Mouse (Mus musculus) right cerebral cortex, postnatal 4 days (tissue): ENCODE results near the gene Aoc1.
A peak's percentile ranks its signal among the peaks of the same experiment; 100 is the strongest.

Experiments used
- DNase-seq: peaks from one replicate; pipeline ENCODE4 v3.0.0-alpha.2; 2022

Gene Aoc1

DNA sequence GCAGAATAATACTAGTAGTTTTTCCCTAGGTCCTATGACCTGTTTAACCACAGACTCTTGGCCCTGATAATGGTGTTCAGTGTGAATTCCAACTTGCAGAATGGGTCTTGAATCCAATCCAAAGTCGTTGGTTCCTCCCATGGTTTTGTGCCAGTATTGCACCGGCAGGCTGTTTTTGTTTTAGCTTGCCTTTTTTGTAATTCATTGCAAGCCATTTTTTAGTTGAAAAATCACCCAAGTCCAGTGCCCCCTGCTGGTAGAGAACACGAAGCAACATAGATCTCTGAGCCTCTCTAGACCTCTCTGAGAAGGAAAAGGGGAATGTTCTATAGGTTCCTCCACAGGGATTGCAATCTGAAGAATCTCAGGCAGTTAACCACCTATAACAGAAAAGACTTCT lies 39.3 kb downstream of the Aoc1 start:
- DNase-seq, result no peak

- no peak for DNase-seq
These were observed 40.9 kb downstream of the Aoc1 start for GRCm38 (mm10) chr6:48913587-48913986.

- DNase-seq, result no peak
These were observed 56.9 kb downstream of the Aoc1 start, which contains the start of gene 1600015I10Rik for GRCm38 (mm10) chr6:48929595-48929994. TSS of gene 1600015I10Rik (plus strand) at chr6:48929895.

- DNase-seq, result no peak
These were observed 76.9 kb downstream of the Aoc1 start for GRCm38 (mm10) chr6:48949596-48949995.

DNA sequence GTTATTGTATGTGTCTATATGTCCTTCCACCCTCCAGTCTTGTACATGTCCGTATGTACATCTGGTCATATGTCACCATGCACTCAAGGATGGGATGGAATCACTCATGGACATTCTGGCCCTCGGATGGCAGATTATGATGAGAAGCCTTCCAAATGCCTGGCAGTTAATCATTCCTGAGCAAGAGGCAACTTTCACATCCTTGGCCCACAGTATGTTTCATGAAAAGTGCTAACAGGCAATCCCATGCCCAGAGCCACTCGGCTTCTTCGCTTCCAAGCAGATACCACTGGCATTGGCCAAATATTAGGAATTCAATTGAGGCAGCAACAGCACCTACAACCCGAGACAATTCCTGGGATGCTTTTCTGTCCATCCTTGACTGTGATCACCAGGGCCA lies 78.0 kb downstream of the Aoc1 start:
- no peak for DNase-seq

- DNase-seq, result no peak
These were observed 78.9 kb downstream of the Aoc1 start for GRCm38 (mm10) chr6:48951630-48952029.

- no peak for DNase-seq
These were observed 80.5 kb downstream of the Aoc1 start for GRCm38 (mm10) chr6:48953220-48953619.

GRCm38 (mm10) chr6:48954211-48954610 lies 81.5 kb downstream of the Aoc1 start:
- DNase-seq, result no peak

GRCm38 (mm10) chr6:48954946-48955345 lies 82.2 kb downstream of the Aoc1 start:
- peak; percentile 46 for DNase-seq

DNA sequence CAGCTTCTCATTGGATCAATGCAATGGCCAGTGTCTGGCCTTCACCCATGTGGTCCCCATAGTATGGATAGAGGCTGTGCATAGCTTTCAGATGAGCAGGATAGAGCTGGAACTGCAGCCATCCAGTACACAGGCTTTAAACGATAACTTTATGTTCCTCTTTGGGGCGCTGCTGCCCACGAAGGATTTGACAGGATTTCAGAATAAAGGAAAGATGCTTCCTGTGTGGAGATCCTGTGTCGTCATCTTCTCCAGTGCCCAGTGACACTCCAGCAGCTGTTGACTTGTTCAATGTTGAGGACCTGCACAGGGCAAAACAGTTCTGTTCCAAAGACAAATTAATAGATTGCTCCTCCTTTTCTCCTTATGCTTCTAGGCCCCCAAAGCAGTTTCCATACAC lies 84.1 kb downstream of the Aoc1 start:
- no peak for DNase-seq

- DNase-seq, result peak; percentile 14
These were observed 85.4 kb downstream of the Aoc1 start for GRCm38 (mm10) chr6:48958053-48958452.
